Mouse (Mus musculus): Measurements from ENCODE around the gene Clstn3.

GRCm38 (mm10) chr6:124435173-124435572 is 29.4 kb downstream of the Clstn3 start:
- TF ChIP-seq CTCF (IDR thresholded peaks at IDR 0.05; ENCODE audit: low read depth, low read length) (no peak), POLR2A (IDR thresholded peaks at IDR 0.05; ENCODE audit: extremely low read depth, insufficient read depth, low read length) (no peak)

Measured in liver, adult 2 months (tissue).